Mouse (Mus musculus): Measurements from ENCODE around the gene D430019H16Rik. TPM values are rescaled to one million over a fixed set of nuclear protein-coding genes. Genes with fewer than 3 reads are reported as not detected.

The D430019H16Rik gene
- total RNA-seq, 2 experiments from 2014 or later: 14.6 to 16.0 TPM

GRCm38 (mm10) chr12:105483503-105483902, 29.8 kb downstream of the D430019H16Rik start:
- no peak for DNase-seq (ENCODE audit: low spot score in 2 of 2)

DNA sequence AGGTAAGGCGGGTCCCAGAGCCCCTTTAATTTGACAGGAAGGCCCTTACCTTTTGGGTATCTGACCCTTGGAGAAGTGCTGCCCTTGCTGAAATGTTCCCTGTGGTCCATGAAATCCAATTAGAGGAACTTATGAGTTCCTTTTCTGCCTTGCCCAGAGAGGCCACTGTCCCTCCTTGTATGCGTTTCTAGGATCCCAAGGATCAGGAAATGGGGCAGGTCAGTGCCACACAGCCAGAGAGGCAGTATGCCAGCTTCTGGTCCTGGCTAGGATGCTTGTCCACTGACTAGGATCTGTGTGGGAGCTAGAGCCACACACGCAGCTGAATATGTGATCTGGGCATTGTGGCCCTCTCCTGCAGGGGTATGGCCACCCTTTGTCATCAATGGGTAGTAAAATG, 36.6 kb downstream of the D430019H16Rik start:
- DNase-seq (ENCODE audit: low spot score in 2 of 2): no peak

DNA sequence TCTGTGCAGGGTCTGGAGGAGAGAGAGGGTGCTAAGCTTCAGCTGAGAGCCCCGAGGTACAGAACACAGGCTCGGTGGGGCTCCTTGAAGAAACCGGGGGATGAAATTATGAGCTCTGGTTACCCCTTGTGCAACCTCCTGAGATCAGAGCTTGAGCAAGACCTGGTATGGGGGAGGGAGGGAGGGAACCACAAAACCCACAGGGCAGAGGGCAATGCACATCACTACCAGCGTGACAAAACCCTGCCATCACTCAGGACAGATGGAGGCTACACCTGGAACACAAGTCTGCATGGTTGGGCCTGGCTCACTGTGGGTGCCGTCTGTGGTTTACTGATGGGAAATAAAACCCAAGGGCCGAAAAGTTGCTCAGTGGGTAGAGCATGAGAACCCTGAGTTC, 37.1 kb downstream of the D430019H16Rik start:
- no peak for DNase-seq (ENCODE audit: low spot score in 2 of 2)

GRCm38 (mm10) chr12:105494796-105495195, 41.1 kb downstream of the D430019H16Rik start:
- no peak for DNase-seq (ENCODE audit: low spot score in 2 of 2)

- DNase-seq (ENCODE audit: low spot score in 2 of 2): peak; percentile 55 to 76
Measured at GRCm38 (mm10) chr12:105497894-105498293, 44.2 kb downstream of the D430019H16Rik start.

GRCm38 (mm10) chr12:105498423-105498822, 44.8 kb downstream of the D430019H16Rik start:
- DNase-seq (ENCODE audit: low spot score in 2 of 2): no peak

- no peak for DNase-seq (ENCODE audit: low spot score in 2 of 2)
Measured at GRCm38 (mm10) chr12:105498842-105499241, 45.2 kb downstream of the D430019H16Rik start.

- DNase-seq (ENCODE audit: low spot score in 2 of 2): no peak
Measured at GRCm38 (mm10) chr12:105500940-105501339, 47.3 kb downstream of the D430019H16Rik start.

DNA sequence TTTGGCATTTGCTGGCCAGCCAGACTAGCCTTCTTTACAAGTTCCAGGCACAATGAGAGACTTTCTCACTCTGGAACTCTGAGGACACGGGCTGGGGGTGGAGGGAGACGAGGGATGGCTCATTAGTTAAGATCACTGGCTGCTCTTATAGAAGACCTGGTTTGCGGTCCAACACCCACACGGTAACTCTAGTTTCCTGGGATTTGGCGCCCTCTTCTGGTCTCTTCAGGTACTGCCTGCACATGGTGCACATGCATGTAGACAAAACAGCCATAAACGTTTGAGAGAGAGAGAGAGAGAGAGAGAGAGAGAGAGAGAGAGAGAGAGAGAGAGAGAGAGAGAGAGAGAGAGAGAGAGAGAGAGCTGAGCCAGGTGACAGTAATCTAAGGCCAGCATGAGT, 51.1 kb downstream of the D430019H16Rik start:
- no peak for DNase-seq (ENCODE audit: low spot score in 2 of 2)

DNA sequence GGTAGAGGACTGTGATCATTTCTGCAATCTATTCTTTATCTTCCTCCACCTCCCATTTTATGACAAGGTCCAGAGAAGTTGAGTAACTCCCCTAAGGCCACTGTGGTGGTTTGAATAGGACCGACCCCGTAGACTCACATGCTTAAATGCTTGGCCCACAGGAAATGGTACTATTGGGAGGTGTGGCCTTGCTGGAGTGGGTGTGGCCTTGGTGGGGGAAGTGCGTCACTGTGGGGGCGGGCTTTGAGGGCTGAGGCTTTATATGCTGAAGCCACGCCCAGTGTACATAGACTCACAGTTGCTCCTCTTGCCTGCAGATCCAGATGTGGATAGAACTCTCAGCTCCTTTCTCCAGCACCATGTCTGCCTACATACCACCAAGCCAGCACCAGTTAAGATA, 57.5 kb downstream of the D430019H16Rik start:
- DNase-seq (ENCODE audit: low spot score in 2 of 2): no peak

GRCm38 (mm10) chr12:105511671-105512502, 58.2 kb downstream of the D430019H16Rik start:
- DNase-seq (ENCODE audit: low spot score in 2 of 2): no peak

DNA sequence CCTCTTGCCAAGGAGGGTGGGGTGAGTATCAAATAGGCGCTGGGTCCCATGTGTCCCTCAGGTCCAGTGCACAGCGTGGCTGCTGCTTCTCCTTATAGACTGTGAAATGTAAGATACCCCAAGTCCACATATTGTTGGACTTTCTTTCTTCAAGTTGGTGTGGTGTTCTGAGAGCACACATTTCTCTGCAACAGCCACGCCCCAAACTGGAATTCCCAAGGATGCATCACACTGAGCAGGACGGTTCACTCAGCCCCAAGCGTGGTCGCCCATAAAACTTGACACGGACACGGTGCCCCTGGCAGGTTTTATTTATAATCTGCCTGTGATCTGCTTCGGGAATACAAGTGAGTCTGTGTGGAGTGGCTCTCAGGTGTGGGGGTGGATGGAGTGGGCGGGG, 60.5 kb downstream of the D430019H16Rik start:
- no peak for DNase-seq (ENCODE audit: low spot score in 2 of 2)

DNA sequence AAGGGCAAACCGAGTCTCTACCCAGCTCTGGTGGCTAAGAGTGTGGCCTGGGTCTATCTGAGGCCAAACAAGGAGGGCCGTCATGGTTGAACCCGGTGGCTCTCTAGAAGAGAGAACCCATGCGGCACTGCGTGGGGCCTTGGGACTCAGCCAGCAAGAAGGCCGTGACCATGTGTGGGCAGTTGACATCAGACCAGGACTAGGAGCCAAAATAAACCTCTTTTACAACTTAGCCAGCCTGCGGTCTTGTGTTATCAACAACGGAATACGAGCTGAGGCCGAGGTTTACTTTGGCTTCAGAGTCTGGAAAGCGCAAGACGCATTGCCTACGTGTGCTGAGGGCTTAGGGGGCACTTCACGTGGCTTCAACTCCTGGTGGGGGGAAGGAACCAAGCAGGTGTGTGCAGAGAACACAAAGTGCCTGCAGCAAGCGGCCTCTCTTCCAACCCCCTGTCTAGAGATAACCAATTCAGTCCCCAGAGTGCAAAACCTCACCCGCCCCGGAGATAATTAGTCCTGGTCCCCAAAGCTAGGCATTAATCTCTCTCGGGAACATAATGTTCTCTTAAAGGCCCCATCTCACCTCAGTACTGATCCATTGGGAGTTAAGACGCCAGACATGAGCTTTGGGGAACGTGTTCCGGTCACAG, 63.5 kb downstream of the D430019H16Rik start:
- no peak for DNase-seq (ENCODE audit: low spot score in 2 of 2)

DNA sequence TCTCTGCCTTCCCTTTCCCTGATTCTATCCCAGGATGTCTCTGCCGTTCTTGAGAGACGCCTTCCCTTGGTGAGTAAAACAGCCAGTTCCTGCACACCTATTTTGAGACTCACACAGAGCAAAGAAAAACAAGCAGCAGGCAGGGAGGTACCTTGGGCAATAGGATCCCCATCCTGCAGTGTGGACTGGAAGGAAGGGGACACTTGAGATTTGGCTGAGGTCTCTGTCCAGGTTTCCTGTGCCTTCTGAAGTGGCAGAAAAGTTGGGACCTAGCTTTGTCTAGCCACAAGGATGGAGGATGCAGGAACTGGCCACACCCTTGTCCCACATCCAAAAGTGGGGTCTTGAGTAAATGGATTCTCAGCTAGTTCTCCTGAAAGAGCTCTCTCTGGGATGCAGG, 66.2 kb downstream of the D430019H16Rik start:
- no peak for DNase-seq (ENCODE audit: low spot score in 2 of 2)

- no peak for DNase-seq (ENCODE audit: low spot score in 2 of 2)
Measured at GRCm38 (mm10) chr12:105521170-105521762, 67.6 kb downstream of the D430019H16Rik start.

GRCm38 (mm10) chr12:105523737-105524136, 70.1 kb downstream of the D430019H16Rik start:
- no peak for DNase-seq (ENCODE audit: low spot score in 2 of 2)

- DNase-seq (ENCODE audit: low spot score in 2 of 2): no peak
Measured at GRCm38 (mm10) chr12:105526186-105526585, 72.5 kb downstream of the D430019H16Rik start.

GRCm38 (mm10) chr12:105526829-105527228, 73.2 kb downstream of the D430019H16Rik start:
- no peak for DNase-seq (ENCODE audit: low spot score in 2 of 2)

DNA sequence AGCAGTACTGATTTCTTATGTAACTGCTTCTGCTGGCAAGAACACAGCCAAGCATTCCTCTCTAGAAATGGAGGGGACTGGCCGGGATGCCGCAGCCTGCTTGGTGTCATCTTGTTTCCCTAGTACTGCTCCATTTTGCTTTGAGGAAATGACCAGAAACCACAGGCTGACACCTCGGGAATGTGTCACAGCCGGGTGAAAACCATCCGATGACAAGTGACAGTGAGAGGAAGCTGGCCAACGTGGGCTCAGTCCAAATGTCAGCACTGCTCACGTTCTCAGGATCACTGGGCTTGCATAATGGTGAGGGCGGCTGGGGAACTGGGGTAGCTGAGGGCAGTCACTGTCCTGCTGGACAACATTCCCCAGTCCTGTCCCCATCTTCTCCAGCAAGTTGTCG, 75.9 kb downstream of the D430019H16Rik start:
- no peak for DNase-seq (ENCODE audit: low spot score in 2 of 2)

GRCm38 (mm10) chr12:105531724-105532371, 78.2 kb downstream of the D430019H16Rik start:
- no peak for DNase-seq (ENCODE audit: low spot score in 2 of 2)

DNA sequence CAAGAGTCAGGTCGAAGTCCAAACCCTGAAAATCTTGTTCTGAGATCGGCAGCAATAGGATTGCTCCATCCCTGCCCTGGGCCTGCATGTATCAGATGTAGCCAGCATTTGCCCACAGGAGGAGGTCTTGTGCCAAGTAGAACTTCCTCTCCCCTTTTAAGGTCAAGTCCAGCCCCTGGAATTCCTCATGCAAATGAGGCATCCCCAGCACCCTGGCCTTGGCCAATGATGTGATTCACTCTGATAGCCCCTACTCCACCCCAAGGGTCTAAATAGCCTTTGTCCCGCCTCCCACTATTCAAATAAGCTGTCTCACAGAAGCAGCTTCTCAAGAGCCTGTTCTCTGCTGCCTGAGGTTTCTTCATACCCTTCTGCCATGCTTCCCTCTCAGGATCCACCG, 81.2 kb downstream of the D430019H16Rik start:
- no peak for DNase-seq (ENCODE audit: low spot score in 2 of 2)
